Mouse (Mus musculus) kidney, postnatal 25 days (tissue): ENCODE measurements at regions not wholly inside any gene's neighbourhood (a gene's known extent, or its start where the extent isn't known, plus 50 kb on each side); places are given as distances from the start of the nearest gene placed in this dataset.

Source experiments
- DNase-seq, 2 experiments: peaks; one replicate each; pipeline ENCODE4 v3.0.0; 2021; ENCODE audit warnings: mixed read lengths in 2 of 2

DNA sequence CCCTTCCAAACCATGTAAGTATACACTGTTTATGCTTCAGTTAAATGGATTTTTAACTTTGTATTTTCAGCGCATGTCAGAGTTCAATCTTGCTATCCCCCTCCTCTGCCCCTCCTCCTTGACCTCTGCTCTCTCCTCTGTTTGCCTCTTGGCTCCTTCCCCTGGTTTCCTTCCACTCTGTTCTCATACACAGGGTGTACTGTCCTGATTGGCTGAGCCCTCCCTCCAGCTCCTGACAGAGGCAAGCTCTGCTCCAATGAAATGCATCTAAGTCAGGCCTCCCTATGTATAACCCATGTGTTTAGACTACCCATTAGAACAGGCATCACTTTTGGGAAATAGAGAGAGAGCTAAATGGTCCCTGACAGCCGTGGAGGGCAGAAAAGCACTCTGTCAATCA lies 133.5 kb upstream of the Tut7 start:
- DNase-seq = peak; percentile 12 to 44

DNA sequence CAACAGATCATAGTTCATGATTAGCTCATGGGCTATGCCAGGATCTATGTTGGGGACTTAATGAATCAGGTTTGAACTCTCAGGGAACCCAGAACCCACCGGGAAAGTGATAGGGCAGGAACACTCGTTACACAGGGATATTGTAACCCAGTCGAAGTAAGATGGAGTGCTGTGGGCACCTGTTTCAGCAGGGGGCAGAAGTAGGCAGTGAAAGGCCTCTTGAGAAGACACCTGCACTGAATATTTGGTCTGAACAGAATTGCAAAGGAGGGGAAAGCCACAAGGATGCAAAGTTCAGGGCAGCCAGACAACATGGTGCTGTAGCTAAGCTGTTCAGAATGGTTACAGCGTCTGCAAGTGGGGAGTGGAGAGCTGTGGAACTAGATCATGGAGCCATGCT lies 129.9 kb upstream of the Tut7 start:
- DNase-seq = peak; percentile 62 to 63

DNA sequence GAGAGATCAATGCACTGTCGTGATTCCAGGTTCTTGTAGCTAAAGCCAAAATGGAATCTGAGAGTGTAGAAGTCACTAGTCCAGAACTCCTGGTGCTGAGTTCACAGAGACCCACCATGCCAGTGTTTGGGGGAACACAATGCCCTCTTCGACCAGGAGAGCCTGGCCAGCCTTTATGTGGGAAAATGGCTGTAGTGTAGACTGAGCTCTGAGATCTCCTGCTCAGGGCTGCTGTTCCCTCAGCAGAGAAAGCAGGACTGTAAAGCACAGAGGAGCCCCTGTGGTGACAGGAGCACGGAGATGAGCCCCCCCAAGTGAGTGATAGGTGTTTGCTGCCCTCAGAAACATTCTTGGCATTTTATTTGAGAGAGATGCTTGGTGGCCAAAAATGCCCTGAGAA lies 129.2 kb upstream of the Tut7 start:
- no peak for DNase-seq

DNA sequence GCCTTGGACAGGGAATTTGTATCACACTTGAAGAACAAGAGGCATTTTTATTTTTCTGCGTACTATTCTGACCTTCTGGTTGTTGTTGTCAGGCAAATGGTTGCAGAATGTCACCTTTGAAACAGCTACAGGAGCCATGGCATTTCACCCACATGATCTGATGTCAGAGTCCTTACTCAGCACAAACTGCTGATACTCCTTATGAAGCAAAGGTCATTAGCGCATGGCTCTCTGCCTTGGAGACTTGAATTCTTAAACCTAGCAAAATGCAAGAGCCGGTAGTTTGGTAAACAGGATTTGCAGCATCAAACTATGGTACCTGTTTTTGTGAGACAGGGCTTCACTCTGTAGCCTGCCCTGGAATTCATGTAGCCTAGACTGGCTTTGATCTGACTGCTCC lies 127.3 kb upstream of the Tut7 start:
- DNase-seq = peak; percentile 70 to 76

DNA sequence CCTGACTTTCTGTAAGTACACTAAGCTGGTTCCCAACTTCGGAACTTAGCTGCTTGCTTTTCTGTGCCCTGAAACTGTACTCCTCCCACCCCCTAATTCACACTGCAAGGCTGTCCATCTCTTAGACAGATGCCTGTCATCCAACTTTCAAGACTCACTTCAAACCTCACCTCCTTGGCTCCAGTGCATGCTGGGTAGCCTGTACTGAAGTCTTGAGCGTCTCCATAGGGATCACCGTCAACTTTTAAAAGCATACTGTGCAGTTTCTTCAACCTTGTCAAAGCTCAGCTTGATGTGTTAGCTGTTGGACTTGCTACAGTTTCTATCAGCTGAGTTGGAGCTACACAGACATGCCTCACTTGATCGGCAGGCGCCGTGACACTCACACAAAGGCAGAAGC lies 126.5 kb upstream of the Tut7 start:
- DNase-seq = no peak

DNA sequence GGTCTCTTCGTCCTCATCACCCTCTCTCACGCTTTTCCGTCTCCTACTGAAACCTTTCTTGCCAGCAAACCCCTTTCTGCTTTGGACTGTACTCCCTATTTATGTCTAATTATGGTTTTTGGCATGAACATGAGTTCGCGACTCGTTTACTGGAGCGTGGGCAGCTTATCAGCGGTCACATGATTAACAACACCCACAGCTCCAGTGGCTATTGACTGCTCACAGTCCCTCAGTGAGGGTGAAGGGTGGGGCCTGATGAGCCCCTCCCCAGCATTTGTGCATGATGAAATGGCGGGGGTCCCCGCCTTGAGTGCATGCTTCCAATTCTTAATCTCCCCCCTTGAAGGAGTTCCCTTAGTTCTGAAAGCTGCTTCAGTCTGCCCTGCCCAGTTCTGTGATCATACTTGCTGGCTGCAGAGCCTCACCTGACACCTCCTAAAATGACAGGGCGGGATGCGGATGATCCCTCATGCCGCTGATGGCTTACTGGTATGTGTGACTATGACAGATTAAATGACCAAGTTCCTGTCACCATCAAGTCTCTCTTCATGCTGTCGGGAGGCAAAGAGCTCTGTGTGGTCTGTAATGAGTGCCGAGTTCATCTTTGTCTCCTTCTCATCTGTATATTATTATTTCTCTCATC lies 125.7 kb upstream of the Tut7 start:
- no peak for DNase-seq

DNA sequence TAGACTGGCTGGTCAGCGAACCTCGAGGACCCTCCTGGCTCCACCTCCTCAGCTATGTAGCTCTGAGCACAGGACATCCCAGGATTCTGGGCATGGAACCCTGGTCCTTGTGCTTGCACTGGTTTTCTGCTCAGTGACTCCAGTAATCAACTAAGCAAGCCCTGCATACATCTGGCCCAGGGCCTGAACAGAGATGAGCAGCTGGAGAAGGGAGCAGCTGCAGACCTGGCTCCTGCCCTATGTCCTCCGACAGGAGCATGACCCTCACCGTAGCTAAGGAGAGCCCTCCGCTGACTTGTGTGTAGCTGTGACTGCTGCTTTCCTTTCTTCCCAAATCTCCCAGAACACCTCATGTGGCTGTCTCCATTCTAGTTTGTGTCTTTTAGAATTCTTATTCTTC lies 124.5 kb upstream of the Tut7 start:
- no peak for DNase-seq

DNA sequence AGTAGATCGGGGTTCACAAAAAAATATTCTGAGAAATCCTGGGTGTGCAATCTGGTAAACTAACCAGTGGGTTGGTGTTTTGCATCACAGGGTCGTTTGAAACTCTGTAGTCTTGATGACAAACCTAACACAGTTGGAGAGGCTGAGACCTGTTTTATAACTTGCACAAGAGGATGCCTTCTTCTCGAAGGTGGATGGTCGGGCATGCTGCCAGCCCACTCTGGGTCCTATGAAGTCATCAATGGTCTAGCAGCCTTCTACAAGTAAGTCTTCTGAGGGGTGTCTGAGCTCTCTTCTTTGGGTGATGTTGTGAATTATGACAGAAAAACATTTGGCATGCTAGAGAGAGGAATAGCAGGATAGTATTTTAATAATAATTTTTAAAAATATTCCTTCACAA lies 123.6 kb upstream of the Tut7 start:
- DNase-seq = peak; percentile 47 to 57

DNA sequence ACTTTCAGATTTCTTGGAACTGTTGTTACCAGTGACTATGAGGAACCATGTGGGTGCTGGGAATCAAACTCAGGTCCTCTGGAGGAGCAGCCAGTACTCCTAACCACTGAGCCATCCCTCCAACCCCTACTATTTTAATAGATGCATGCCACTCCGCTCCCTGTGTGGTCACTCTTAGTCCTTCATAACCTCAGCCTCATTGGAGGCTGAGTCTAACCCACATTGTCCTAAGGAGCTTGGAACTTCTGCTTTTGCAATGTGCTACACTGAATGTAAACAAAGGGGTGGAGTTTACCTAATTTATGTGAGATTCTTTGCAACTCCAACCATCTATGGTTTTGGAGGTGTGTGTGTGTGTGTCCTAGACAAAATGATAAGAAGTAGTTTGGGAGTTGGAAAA lies 122.7 kb upstream of the Tut7 start:
- DNase-seq = no peak

DNA sequence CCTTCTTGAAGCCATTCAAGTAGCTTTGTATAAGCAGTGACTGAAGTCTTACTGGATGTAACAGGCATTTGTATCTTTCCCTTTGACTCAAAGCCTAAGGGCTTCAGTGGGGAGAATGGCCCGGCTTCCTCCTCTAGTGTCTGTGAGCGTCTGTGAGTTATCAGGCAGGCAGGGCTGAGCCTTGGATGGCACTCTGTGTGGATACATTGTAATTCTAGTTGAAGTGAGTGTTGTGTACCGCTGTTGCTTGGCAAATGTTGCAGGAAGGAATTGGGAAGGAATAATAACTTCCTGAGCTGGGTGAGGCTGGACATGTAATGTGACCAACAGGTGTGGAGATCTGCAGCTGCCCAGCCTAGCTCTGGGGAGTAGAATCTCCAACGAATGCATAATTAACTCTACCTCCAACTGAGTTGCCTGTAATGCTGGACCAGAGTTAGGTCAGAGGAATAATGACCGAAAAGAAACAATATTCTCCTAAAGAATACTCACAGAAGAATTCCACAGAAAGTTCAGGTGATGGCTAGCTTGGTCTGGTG lies 120.7 kb upstream of the Tut7 start:
- DNase-seq = peak in 1 of 2 experiments; percentile 9

DNA sequence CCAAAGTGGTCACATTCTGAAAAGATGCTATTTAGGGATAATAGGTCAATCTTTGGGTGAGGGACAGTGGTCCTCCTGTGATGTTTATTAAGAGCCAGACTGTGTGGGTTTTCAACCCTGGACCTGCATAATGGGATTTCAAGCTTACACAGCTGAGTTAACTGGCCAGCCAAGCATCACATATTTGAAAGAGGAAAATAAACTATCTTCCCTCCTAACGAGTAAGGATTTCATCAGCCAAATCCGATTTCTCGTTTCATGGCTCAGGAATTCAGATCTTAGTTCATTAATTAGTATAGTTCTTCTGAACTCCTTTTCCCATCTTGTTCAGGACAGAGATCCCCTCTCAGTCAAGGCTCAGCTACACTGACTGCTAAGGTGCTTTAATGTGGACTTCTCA lies 120.1 kb upstream of the Tut7 start:
- peak in 1 of 2 experiments; percentile 20 for DNase-seq

DNA sequence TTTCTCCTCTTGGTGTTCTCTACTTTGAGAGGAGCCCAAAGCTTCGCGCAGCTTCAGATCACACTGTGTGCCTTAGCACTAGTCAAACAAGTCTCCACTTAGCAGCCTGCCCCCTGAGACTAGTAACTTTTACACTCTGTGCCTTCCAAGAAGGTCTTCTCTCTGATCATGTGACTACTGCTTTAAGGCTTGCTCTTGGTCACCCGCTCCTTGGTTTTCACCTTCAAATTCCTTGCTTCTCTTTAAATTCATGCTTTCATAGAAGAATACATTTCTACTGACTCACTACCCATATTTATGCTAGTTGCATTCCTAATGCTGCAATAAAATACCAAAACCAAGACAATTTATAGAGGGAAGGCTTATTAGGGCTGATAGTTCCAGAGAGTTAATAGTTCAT lies 118.6 kb upstream of the Tut7 start:
- DNase-seq = no peak

DNA sequence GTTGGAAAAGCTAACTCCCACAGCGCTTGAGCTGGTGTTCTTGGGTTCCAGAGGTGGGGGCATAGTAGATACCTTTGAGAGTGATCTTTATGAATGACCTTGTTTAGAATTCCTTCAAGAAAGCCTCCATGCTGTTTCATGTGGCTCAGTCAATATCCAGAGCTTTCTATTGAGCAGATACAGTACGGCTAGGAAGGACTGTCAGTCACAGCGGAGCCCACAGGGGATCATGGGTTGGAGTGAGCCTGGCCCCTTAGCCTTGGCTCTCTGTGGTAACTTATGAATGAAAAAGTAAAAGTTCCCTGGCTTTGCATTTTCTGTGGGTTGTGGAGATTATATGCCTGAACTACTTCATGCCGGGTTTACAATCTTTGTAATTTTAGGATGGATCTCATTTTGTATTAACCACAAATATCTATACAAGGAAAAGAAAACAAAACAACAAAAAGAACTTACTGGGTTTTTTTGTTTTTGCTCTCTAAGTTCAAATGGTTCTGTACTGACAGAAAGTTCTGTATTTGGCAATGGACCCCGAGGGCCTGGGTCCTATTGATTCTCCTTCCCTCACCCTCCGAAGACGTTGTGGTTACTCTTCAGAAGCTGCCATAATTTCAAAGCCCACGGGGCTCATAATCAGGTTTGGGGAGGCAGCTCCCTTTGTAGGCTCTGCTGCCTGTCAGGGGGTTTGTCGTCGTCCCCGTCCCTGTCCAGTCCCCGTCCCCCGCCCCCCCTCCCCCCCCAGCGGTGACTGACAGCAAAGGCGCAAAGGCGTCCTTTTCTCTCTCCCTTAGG lies 117.7 kb upstream of the Tut7 start:
- DNase-seq = no peak

DNA sequence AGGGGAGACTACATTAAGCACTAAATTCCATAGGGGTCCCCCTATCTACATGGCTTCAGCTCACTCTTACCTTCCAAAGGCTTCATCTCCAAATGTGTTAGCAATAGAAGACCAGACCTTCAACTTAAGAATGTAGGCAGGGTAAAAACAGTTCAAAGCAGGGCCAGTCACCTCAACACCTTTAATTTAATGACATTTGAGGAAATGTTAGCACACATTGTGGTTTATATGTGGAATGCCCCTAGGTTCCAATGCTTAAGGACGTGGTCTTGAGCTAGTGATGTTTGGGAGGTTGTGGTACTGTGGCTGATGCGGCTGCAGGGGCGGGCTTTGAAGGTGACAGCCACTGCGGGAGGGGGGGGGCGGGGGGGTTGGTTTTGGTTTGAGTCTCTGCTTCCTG lies 116.9 kb upstream of the Tut7 start:
- DNase-seq = no peak

DNA sequence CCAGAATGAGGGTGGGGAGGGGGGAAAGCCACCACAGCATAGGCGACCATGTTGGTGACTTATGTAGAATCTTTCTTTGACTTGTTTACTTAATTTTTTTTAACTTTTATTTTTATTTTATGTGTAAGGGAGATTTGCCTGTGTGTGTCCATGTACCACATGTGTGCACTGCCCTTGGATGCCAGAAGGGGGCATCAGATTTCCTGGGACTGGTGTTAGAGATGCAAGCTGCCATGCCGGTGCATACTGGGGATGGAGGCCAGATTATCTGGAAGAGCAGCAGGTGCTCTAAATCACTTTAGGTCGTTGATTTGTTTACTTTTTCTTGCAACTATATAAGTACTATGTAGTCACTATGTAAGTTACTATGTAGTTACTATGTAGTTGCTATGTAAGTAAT lies 114.2 kb upstream of the Tut7 start:
- no peak for DNase-seq

DNA sequence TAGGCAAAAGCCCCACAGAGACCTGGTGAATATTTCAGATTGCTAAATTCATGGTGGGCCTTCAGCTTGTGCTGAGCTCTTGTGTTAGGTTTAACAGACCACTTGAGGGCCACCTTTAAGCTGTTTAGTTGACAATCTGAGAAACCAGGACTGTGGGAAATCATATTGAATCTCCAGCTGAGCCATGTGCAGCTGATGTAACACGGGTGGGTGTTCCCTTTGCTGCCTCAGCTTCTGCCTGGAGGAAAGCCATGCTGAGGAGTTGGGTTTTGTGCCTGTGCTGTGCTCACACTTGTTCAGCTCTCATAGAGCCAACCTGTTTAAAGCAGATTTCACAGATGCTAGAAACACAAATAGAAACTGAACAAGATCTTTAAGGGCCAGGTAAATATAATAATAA lies 111.6 kb upstream of the Tut7 start:
- no peak for DNase-seq

DNA sequence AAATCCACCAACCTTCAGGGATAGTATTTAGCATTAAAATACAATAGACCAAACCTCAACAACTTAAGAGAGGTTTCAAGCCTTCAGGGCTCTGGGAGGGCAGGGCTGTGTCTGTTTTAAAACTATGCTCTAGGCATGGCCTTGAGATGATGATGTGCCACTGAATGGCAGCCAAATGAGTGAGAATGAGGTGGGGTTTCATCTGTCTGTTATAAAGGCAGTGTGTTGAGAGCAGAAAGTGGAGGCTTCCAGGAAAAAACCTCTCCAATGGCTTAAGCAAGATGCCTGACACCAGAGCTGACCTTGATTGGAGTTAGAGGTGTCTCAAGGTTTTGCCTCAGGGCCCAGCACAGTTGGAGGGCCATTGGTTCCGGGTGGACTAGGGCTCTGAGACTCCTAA lies 111.1 kb upstream of the Tut7 start:
- DNase-seq = no peak

DNA sequence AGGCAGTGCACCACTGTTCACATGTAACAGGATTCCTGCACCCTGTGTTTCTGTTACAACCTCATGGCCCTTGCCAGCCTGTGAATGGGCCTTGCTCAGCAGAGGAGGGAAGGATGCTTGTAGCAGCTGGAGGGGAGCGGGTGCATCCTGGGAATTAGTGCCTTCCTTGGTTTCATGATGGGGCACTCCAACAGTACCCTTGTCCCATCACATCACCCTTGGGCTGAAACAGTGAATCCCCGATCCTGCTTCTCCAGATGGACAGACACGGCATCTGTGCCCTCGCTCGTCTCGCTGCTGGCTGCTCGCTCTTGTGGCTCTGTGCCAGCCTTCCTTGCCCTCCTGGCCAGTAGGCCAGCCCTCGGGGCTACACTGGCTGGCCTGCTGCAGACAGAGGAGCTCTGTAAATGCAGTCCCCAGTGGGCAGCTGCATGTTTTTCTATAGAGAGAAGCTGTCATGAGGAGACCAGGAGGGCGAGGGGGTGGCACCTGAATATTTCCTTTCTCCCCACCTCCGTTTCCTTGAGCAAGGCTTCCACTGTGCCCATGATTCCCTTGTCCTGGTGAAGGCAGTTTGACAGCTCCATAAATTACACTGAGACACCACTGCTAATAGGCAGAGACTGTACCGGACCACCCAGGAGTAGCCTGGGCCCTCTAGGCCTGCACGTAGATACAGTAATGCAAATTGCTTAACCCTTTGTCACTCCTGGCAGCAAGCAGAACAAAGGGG lies 104.6 kb upstream of the Tut7 start:
- DNase-seq = peak; percentile 79

DNA sequence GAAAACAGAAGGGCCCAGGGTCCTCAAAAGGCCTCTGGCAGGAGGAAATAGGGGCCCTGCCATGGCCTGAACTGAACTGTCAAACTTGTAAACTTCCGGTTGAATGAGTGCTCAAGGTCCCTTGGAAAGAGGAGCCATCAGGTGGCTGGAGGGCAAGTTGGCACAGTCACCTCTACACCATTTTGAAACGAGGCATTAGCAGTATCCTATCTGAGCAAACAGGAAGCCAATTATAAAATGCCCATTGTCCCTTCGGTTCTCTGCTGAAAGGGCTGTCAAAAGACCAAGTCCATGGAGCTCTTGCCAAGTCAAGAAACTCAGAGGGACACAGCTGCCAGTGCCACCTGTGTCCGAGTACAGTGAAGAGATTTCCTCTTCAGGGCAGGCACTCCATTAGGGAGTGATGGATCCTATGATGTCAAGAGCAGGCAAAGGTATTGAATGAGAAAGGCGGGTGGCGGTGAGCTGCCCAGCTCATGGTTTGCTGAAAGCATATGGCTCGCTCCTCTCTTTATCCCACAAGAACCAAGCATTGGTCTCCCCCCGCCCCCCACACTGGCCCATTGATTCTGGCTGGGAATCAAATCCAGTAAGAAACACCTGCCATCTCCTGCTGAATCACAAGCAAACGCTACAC lies 103.0 kb upstream of the Tut7 start:
- no peak for DNase-seq

DNA sequence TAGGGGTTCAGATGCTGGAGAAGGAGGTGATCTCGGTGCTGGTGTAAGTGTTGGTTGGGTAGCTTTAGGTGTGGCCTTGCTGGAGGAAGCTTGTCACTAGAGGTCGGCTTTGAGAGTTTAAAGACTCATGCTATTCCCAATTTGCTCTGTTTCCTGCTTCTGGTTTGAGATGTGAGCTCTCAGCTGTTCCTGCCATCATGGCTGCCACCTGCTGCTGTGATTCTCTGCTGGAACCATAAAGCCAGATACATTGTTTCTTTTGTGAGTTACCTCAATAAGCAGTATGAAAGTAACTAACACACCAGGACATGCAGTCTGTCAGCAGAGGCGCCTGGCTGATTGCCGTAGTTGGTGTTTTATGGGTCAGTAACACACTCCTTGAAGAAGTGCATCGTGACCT lies 94.2 kb upstream of the Tut7 start:
- no peak for DNase-seq

DNA sequence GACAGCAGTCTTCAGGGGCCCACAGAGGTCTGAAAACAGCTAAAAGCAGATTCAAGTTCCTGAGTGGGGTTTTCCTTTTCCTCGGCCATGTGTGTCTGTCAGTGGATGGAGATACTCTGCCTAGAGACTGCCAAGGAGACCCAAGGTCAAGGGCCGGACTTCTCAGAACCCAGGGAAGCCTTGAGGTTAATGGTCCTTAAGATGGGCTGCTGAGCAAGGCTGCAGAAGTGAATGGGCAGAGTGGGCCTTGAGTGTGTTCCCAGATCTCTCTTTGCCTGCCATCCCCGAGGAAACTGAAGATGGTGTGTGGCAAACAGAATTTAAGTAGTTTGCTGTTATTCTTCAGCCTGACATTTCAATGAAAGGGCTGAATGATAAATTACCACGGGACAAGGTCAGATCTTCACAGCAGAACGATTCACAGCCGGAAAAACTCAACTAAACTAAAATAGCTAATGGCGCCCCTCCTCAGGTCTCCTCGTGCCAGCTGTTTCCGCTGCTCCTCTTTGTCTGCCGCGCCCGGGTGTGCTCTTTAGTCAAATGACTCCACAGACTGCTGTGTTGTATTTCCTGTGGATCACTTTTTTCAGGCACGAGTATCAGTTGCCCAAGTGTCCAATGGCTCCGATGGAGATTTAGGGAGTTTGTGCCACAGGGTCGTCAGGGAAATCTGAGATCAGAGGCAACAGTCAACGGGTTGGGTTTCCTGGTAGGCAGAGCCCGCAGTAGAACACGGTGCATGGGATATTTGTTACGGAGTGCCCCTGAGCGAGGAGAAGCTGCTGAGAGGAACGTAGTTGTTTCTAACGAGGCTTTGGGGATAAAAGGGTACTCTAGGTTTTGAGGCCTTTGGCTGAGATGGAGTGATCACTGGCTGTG lies 93.5 kb upstream of the Tut7 start:
- no peak for DNase-seq

DNA sequence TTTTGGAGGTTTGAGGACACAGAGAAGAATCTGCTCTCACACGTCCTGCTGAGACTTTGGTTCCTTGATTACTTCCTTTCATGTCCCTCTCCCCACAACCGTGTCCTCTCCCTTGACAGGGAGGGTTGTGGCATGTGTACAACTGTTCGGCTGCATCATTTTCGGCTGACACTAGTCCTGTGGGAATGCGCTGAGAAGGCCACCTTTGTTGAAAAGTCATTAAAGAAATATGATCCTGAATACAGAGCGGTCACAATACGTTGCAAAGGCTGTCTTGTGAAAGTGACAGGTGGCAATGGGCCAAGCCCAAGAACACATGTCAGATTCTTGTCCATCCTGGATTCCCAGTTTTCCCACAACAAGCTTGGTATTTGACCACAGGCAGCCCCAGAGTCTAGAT lies 92.8 kb upstream of the Tut7 start:
- no peak for DNase-seq
